In the genomic region with DNA sequence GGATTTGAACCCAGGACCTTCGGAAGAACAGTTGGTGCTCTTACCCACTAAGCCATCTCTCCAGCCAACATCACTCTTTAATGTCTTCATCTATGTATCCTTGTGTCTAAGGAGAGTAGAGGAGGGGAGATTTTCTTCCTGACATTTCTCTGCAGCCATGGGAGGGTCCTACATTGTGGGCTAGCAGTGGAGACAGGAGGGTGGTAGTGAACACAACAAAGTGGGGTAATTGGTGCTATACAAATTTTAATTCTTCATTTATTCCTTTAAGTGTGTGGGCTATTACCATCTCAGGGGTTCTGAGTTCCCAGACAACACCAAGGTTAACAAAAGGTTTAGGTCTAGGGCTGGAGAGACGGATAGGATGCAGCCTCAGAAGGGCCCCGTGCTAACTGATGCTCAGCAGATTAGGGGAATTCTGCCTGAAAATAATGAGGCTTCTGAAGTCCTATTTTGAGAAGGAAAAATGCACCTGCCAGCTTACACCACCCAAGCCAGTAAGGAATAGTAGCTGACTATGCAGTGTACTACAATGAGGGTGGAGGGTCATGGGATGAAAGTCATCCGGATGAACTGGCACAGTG, we compare ENCODE assay signal across 11 mouse cellular contexts. TPM values are rescaled to one million over a fixed set of nuclear protein-coding genes. Genes with fewer than 3 reads are reported as not detected.
"Had no signal": no experiment of that assay in that cellular context is flagged by ENCODE, and none has a peak within 500 bp of the region (broad histone marks: within the 10 kb centered on the region; RNA-seq: fewer than 3 reads in every experiment).

No protein-coding gene starts in this region.

- DNase-seq: thymus, adult 18-20 months; thymus, postnatal 14 days had no signal

- H3K9me3 ChIP-seq: lung, embryonic 15.5 days; megakaryocyte, embryonic 14.5 days; midbrain, embryonic 15.5 days; stomach, embryonic 15.5 days had no signal

- H3K27me3 ChIP-seq: lung, embryonic 15.5 days; megakaryocyte, embryonic 14.5 days; midbrain, embryonic 13.5 days; midbrain, embryonic 15.5 days; neural tube, embryonic 12.5 days; stomach, embryonic 15.5 days had no signal

- H3K4me1 ChIP-seq: lung, embryonic 15.5 days; megakaryocyte, embryonic 14.5 days; midbrain, embryonic 13.5 days; midbrain, embryonic 15.5 days; neural tube, embryonic 12.5 days; stomach, embryonic 15.5 days had no signal

- H3K4me3 ChIP-seq: lung, embryonic 15.5 days; megakaryocyte, embryonic 14.5 days; midbrain, embryonic 13.5 days; midbrain, embryonic 15.5 days; neural tube, embryonic 12.5 days; stomach, embryonic 15.5 days had no signal

- H3K36me3 ChIP-seq: lung, embryonic 15.5 days; midbrain, embryonic 13.5 days; midbrain, embryonic 15.5 days; neural tube, embryonic 12.5 days; stomach, embryonic 15.5 days had no signal

RNA-seq across cellular contexts. Expression of a gene that starts 24.1 kb away (rescaled TPM):
- total RNA-seq: megakaryocyte progenitor cell, adult 5-6 weeks; midbrain, postnatal 0 days; monocyte, adult 5-6 weeks had no signal
